Mouse (Mus musculus) embryo, embryonic 11.5 days (tissue): Measurements from ENCODE around the gene Zfp618.

Source experiments
- DNase-seq: peaks from one replicate; pipeline ENCODE4 v3.0.0-alpha.2; 2012; ENCODE audit warnings: low read depth, low spot score

Gene Zfp618

DNA sequence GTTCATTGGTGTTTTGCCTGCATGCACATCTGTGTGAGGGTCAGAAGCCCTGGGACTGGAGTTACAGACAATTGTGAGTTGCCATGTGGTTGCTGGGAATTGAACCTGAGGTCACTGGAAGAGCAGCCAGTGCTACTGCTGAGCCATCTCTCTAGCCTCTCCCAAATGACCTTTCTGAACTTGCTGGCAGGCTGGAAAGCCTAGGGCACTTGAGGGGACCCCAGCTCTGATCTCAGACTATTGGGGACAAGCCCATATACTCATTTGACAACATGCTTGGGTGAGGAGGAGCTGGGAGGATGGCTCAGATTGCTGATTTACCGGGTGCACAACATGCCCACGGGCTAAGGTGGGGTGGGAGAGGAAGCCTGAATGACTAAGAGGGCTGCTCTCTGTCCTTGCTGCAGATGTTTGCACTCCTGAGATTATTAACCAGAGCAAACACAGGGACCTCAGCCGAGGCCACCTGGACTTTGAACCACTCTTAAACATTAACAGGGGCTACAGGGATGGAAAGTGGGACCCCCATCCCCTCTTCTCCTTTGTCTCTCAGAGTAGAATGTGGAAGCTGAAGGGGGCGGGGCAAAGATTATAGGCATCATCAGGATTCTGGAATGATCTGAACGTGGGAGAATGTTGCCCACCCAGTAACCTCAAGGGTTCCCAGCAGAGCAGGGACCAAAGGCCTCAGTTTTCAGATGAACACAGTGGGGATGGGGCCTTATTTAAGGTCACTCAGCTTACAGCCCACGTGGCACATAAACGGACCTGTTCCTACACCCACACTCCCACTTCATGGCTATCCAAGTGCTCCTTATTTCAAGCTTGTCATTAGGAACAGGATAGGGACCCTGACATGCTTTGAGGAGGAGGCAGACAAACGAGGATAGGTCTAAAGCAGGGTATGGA lies 191.6 kb downstream of the Zfp618 start:
- DNase-seq: no peak

- no peak for DNase-seq
Measured at GRCm38 (mm10) chr4:63158192-63158591, 192.8 kb downstream of the Zfp618 start.

DNA sequence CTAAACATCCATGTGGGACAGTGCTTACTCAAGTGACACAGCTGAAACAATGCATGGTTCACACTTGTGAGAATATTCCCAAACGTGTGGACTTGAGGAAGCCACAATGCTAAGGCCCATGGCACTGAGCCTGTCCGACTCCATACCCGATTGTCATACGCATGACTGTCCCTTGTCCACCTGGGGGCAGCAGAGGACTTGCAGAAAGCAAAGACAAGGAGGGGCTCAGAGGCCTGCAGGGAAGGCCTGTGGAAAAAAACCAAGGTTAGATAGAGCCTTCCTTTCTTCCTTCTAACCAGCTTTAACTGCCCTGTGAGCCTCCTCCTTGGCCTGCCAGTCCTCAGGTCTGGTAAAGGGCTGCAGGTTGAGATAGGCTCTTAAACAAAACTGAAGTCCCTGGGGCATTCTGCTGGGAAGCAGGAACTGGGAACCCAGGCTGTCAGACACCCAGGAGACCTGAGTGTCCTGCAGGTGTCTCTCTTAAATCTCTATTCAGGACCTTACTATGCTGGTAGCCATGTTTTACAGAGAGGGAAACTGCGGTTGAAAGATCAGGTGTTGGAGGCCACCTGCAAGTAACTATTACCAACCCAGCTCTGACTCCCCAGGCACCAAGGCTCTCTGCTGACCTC lies 193.7 kb downstream of the Zfp618 start:
- peak; percentile 76 for DNase-seq

DNA sequence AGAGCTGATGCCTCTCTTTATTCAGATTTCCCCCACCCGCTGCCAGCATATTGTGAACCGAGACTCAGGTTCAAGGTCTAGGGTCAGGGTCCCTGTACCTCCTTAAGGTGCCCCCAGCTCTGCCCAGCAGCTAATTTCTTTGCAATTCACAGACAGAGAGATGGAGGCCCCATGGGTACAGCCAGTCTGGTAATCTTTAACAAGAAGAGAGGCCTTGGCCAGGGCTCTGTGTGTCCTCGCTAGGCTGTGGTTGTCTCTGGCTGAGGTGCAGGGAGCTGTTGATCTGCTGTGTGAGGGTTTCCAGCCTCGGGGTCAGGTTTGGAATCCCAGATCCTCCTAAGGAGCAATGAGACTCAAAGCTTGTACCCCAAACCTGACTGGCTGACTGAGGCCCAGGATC lies 200.3 kb downstream of the Zfp618 start:
- DNase-seq: no peak

GRCm38 (mm10) chr4:63166323-63166722 lies 200.9 kb downstream of the Zfp618 start:
- DNase-seq: no peak

GRCm38 (mm10) chr4:63170061-63170460 lies 204.7 kb downstream of the Zfp618 start:
- no peak for DNase-seq

DNA sequence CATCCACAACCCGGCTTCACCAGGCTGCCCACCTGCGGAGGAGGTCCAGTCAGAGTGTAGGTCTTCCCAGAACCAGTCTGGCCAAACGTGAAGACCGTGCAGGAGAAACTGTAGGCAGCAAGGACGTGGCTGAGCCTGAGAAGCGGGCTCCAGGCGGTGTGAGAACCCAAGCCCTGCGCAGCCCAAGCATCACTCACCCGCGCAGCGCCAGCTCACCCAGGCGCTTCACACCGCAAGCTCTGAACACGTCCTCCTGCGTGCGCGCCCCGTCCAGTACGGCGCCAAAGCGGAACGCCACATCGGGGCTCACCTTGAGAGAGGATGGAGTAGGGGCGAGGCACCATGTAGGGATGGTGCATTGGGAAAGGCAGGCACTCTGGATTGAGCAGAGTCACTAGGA lies 205.7 kb downstream of the Zfp618 start:
- no peak for DNase-seq

DNA sequence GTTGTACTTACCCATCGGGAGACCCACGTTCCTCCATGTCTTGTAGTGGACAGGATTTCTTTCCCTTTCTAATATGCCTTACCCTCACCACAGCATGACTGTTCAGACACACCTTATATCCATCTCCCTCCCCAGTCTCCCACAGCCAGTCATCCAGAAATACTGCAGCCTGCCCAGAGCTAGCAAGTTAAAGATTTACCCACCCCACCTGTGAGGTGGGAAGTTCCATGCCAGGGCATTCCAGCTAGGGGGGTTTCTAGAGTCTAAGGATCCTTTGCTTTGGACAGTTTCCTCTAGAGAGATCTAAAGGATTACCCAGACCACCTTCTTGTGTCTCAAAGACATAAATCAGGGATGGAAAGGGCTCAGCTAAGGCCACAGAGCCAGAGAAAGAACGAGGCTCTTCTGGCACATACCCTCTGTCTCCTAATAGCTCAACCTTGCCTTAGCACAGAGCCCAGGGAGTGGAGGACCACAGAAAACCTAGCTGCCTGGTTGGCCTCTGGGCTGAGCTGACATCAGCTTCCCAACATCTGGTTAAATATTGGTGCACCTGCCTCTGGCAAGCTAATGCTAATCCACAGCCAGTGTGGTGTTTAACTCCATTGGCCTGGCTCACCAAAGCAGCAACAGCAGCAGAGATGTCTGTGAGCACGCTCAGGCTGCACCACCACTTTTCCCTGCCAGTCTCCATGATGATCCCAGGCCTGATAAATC lies 206.8 kb downstream of the Zfp618 start, which contains the start of gene Kif12:
Gene Kif12, minus strand, starts transcription at position 163 of the 717 bp plus-strand sequence.
- no peak for DNase-seq

DNA sequence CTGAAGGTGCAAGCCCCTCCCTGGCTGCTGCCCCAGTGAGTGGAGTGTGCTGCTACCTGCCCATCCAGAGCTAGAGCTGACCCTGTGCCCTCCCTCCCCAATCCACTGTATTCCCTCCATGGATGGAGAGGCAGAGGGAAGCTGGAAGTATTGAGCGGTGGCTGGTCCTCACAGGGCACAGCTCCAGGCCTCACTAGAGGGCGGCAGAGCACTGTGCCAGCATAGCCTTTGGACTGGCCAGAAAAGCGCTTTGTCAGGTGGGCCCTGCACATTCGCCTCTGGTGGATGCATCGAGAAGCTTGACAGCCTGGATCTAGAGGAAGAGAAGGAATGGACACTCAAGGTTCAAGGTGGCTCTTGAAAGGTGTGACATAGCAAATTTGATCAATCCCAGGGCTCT lies 216.2 kb downstream of the Zfp618 start:
- peak; percentile 47 for DNase-seq

GRCm38 (mm10) chr4:63186281-63186870 lies 221.0 kb downstream of the Zfp618 start:
- DNase-seq: peak; percentile 19
